Mouse (Mus musculus): ENCODE measurements around the gene Ak2.

Ak2 gene

DNA sequence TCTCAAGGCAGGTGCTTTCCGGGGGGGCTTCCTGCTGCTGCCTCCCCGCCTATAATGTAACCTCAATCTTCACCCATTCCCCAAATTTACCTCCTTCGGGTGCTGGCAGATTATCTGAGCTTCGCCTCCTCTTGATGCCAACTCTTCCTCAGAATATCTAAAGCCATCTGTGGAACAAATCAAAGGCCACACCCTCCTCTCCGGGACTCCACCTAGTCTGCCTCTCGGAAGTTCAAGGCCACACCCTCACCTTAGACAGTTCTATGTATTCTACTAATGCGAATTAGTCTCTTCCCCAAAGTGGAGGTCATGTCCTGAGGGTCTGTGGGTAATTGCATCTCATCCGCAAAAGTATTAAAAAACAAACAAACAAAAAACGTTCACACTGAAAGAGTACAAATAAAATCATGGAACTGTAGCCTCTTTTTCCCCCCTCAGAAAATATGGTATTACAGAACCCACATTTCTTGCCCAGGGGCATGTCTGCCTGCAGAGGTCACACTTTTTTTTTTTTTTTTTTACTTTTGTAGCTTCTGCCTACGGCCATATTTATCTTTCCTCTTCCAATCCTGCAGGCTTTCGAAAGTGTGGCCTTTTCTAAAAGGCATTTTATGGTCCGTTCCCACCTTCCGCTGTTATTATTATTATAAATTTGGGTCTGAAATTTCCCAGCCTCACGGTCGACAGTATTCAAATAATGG is 56.1 kb downstream of the Ak2 start:
- no peak for DNase-seq (ENCODE audit: low spot score in 2 of 2)

DNA sequence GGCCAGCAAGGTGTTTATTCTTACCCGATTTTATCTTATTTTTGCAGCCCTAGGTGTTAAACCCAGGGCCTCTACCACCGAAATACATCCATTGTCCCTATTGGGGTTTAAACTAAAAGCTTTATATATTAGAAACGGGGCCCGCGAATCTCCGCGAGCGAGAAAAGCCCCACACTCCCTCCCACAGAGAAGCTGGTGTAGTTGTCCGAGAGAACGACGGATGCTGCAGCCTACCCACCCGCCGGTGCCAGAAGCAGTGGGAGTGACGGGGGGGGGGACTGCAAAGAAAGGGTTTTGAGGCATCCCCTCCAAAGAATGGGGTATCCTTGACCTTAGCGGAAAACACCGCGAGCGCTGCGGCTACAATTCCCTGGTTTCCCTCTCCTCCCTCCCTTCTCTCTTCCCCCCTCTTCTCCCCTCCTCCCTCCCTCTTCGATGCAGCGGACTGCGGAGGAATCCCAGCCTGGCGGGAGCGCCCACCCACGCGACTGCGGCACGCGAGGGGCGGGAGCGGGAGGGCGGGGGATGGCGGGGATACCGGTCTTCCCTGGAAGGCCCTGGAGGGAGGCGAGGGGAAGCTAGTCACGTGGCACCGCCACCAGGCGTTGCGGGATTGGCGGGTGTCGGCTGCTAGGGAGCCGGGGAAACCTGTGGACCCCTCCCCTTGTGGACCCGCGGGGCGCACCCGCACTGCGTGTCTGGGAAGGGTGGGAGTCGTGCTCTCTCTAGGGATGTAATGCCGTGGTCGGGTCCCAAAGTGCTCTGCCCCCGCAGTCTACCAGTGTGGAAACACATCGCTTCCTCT is 56.9 kb downstream of the Ak2 start:
- DNase-seq (ENCODE audit: low spot score in 2 of 2), result peak; percentile 81 to 90

DNA sequence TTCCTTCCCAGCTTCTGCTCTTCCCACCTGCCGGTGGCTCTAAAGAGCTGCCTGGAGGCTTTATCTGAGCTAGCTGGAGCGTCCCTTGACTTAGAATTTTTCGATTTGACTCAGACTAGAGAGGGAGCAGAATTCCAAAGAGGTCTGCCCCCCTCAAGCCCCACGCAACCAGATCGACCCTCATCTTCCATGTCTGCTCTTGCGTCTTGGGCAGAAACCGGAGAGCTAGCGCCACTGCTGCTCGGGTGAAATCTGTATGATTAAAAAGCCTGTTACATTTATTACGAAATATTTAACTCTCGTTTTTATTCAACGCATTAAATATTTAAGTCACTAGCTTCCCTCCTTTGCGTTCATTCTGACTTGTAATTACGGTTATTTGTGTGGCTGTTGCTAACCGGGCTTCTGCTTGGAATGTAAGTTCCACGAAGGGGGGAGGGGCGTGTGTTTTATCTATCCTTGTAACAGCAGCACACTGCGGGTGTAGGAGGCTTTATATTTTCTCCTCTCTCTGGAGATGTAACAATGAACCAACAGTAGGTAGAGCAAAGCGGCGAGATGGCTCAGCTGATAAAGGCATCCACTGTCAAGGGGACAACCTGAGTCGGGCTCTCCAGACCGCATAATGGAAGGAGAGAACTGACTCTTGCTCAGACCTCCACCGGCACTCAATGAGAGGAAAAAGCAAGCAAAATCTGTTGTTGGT is 57.7 kb downstream of the Ak2 start:
- peak in 1 of 2 experiments; percentile 52 for DNase-seq (ENCODE audit: low spot score in 2 of 2)

DNA sequence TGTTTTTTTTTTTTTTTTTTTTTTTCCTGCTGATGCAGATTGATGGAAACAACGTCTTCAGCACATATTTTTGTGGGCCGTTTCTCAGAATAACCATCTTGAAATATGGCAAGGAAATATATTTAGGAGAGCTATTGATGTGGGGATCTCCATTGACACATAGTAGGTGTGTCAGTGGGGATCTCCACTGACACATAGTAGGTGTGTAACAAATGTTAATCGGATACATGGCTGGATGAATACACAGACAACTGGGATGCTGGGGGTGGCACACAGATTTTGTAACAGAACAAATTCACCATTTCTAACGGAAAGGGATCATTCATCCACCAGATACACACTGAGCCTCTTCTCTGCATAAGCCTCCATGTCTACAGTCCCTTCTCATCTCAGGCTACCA is 58.6 kb downstream of the Ak2 start:
- no peak for DNase-seq (ENCODE audit: low spot score in 2 of 2)

DNA sequence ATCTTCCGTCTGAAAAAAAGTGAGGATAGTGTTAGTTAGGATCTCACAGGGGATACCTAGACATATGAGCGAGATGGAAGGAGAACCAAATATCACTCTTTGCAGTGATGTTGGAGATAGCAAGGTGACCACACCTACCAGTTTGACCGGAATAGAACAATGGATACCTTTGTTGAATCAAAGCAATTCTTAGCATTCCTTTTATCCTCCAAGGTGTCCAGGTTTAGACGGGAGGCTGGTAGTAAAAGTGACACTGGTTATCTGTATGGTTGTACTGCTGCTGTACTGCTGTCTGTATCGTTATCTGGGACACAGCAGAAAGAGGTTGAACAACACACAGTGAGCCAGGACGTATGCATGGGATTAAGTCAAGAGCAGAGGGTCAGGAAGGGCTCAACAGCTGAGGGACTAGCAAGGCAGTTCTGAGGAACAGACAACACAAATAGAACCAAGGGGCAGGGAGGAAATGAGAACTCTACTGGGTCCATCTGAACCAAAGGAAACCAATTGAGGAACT is 59.2 kb downstream of the Ak2 start:
- no peak for DNase-seq (ENCODE audit: low spot score in 2 of 2)

DNA sequence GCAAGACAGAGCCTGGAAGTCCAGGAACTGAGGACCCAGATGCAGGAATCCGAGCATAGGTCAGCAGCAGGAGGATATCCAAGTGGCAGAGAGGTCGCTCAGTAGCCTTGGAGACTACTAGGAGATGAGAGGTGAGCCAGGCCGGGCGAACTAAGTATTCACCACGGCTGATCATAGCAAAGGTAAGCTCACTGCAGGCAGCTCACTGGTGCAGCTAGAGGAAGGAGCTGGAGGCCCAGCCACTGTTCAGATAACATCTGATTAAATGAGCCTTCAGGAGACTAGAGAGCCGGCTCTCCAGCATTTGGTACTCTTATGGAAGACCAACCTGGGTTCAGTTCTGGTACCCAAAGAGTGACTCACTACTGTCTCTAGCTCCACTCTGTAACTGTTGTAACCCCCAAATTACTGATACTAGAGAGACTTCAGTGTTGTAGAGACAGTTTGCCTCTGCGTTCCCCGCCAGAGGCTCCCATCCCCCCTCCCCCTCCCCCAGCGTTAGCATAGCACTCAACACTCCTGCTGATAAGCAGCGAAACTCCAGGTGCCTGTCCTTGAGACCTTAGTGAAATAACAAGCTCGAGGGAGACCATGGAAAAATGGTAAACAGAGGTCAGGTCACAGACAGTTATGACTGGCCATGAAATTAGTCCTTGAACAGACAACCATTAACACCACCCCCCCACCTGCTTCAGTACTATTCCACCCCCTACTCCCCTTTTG is 59.9 kb downstream of the Ak2 start:
- no peak for DNase-seq (ENCODE audit: low spot score in 2 of 2)

DNA sequence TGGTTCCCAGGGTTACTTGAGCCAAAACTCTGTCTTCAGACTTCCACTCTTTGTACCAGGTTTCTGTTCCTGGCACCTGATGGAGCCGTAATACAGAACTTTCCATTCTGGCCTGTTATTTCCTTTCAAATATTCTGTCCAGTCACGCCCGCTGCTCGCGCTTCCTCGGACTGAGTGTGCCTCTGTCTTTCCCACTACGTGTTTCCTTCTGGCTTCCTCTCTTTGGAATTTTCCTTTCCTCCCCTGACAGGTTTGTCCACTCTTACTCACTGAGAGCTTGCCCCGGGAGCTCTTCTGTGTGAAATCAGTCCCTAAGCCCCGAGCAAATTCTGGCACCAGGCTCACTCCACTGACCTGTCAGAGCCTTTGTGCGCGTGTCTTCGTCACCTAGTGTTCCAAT is 63.0 kb downstream of the Ak2 start:
- no peak for DNase-seq (ENCODE audit: low spot score in 2 of 2)

DNA sequence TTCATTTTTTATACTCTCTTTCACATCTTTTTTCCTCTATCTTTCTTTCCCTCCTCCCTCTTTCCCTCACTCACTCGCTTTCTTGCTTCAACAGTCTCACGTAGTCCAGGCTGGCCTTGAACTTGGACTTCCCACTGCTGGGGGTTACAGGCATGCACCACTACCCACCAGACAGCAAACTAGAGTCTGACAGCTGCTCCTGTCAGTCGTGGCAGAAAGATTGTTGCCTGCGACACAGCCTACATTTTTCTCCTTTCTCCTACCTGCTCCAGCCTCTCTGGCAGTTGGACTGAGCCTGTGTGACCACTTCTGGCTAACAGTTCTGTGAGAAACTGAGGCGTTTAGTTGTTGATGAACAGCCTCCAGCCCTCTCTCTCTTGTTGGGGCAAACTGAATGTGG is 63.8 kb downstream of the Ak2 start:
- DNase-seq (ENCODE audit: low spot score in 2 of 2), result no peak

DNA sequence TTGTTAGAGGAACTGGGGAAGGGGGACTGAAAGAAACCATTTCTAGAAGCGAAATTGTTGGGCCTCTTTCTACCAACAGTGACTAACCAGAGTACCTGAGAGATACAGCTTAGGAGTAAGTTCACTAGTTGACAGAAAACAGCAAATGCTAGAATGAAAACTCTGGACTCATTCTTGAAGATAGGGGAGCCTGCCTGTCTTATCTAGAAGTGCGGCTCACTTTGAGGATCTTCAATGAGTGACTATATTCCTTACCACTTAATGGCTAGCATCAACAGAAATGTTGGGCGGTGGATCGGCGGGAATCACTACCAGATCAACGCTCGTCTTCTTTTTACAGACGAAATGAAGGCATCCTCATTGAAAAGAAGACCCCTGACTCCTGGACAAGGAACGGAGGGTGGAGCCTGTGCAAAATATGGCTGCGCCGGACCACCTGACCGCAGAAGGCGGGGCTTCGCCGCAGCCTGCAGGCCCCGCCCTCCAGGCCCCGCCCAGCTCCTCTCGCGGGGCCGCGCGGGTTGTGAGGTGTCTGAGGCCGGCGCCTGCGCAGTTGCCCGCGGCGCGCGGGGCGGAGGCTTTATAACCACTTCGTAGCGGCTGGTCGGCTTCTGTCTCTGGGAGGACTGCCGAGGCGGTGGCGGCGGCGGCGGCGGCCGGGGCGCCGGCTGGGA is 65.9 kb downstream of the Ak2 start:
- peak; percentile 94 to 96 for DNase-seq (ENCODE audit: low spot score in 2 of 2)

DNA sequence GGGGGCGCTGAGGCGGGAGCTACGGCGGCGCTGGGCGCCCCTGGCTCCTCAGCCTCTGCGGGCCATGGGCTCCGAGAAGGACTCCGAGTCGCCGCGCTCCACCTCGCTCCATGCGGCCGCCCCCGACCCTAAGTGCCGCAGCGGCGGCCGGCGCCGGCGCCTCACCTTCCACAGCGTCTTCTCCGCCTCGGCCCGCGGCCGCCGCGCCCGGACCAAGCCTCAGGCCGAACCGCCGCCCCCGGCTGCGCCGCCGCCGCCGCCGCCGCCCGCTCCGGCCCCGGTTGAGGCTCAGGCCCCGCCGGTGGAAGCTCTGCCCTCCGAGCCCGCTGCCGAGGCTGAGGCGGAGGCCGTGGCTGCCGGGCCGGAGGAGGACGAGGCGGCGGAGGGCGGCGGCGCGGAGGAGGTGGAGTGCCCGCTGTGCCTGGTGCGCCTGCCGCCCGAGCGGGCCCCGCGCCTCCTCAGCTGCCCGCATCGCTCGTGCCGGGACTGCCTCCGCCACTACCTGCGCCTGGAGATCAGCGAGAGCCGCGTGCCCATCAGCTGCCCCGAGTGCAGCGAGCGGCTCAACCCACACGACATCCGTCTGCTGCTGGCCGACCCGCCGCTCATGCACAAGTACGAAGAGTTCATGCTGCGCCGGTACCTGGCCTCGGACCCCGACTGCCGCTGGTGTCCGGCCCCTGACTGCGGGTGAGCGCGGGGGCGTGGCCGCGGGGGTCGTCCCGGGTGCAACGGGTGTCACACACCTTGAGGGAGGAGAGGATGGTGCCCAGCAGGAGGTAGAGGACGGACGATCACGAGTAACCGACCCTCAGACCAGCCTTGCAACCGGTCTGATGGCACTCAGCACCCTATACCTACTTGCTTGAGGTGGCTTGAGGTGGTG is 66.7 kb downstream of the Ak2 start, which contains the start of gene Rnf19b:
TSS of gene Rnf19b (plus strand) at position 65 of the 886 bp plus-strand sequence.
- peak; percentile 39 to 41 for DNase-seq (ENCODE audit: low spot score in 2 of 2)

DNA sequence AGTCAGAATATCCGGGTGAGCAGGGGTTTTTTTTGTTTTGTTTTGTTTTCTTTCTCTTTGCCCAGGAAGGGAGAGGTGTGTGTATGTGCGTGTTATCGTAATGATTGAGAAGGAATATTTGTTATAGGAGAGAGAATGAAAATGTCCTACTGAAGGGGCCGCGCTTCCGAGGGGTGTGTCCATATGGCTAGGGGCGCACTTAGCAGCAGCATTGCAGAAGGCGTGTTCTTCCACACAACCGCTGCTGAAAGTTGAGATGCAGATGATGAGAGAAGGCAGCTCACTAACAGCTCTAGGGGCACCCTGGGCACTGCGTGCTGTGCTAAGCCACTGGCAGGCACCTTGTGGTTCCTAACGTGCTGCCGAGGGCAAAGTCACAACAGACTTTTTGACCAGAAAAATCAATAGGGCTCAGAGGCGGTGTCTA is 67.4 kb downstream of the Ak2 start:
- DNase-seq (ENCODE audit: low spot score in 2 of 2), result peak in 1 of 2 experiments; percentile 22

DNA sequence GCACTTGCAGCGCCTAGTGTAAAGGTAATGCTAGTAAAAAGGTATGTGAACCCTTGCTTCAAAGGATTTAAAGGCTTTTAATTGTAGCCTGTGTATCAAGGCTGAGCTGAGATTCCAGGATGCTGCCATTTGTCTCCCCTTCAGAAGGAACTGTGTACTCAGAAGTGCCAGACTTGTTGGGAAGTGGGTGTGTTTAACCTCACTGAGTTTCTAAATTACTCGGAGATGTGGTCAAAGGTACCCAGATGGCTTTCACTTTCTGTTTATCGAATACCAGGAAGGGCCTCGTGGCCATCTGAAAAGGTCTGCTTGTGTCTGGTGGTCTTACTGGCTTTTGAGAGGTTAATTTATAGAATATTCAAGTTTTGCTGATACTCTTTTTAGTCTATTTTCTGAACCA is 68.2 kb downstream of the Ak2 start:
- no peak for DNase-seq (ENCODE audit: low spot score in 2 of 2)
